Mouse (Mus musculus) thymus, adult 2 months (tissue): ENCODE data around the gene Trabd2b.

ENCODE experiments used
- CTCF ChIP-seq: fragments of 200-500 bp; IDR thresholded peaks from 2 replicates; pipeline ENCODE4 v1.5.1; 2012; ENCODE audit warnings: mild to moderate bottlenecking, control low read depth, low read length, moderate library complexity, borderline replicate concordance; ENCODE audit not compliant: control insufficient read depth, poor library complexity, insufficient read depth; ENCODE audit errors: extremely low read depth
- POLR2A ChIP-seq: fragments of 200-500 bp; IDR thresholded peaks from 2 replicates; pipeline ENCODE4 v1.6.1; 2012; ENCODE audit warnings: mild to moderate bottlenecking, low read length, control low read depth, moderate library complexity; ENCODE audit not compliant: control insufficient read depth, poor library complexity, insufficient read depth; ENCODE audit errors: extremely low read depth

DNA sequence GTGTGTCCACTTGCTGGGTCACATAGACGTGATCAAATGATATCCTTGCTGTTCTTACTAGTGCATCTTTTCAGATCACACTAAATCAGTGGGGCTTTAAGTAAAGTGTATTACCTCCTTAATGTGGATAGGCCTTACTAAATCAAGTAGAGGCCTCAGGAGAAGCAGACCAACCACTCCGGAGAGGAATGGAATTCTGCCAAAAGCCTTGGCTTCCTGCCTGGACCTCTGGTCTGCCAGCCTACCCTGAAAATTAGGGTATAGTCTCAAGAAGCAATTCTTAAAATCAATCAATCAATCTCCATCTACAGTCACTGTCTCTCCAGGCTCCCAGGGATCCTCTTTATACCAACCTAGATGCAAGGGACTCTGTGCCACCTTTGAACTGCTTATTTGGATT lies 59.1 kb downstream of the Trabd2b start:
- TF ChIP-seq CTCF (no peak), POLR2A (no peak)
